Mouse (Mus musculus): ENCODE data around the gene Zbtb5. TPM values are rescaled to one million over a fixed set of nuclear protein-coding genes. Genes with fewer than 3 reads are reported as not detected.

The Zbtb5 gene
- polyA plus RNA-seq, 1 experiment from 2014 or later: 46.1 TPM

- Histone ChIP-seq H3K36me3 (ENCODE audit: control insufficient read depth, insufficient read depth, low read length) (no peaks in the 10 kb centered on the region), H3K27me3 (ENCODE audit: control insufficient read depth, insufficient read depth, low read length) (no peaks in the 10 kb centered on the region), H3K4me1 (ENCODE audit: control insufficient read depth, insufficient read depth, low read length) (peaks cover 9% of the 10 kb centered on the region), H3K9me3 (ENCODE audit: control insufficient read depth, low read length) (no peaks in the 10 kb centered on the region), H3K27ac (ENCODE audit: low read depth, low read length) (no peak within 1 kb of the TSS), H3K9ac (ENCODE audit: low read length) (peak within 1 kb of the TSS; percentile 71), H3K4me3 (ENCODE audit: low read depth, low read length) (peak within 1 kb of the TSS; percentile 82), H3K4me2 (ENCODE audit: low read depth) (peak within 1 kb of the TSS; percentile 79)
- ATAC-seq (ENCODE audit: insufficient read depth, low FRiP score, low TSS enrichment): peak; percentile 94
- peak; percentile 93 for DNase-seq (ENCODE audit: low spot score)
- WGBS: under 1% methylated on average over 29 of the region's 29 CpGs
These were observed 6.3 kb upstream of the Zbtb5 start, which contains the start of gene Polr1e for GRCm38 (mm10) chr4:45018452-45018980. Gene Polr1e, plus strand, starts transcription at chr4:45018583.

DNA sequence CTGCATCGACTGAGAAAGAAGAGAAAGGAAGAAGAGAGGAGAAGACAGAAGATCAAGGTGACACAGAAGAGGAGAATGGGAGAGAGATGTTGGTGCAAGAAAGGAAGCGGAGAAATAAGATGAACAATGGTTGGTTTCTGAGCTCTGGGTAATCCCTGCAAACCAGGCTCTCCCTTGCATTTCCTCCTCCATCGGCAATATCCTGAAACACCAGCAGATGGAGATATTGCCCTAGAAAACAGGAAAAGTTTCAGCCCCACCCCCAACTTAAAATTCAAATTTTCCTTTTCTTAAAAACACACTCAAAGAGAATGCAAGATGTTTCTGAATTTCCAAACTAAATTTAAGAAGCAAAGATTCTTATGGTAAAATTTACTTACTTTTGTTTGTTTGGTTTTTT lies 3.4 kb upstream of the Zbtb5 start:
- Histone ChIP-seq H3K27me3 (ENCODE audit: control insufficient read depth, insufficient read depth, low read length) (no peaks in the 10 kb centered on the region), H3K4me3 (ENCODE audit: low read depth, low read length) (no peak overlapping the region), H3K36me3 (ENCODE audit: control insufficient read depth, insufficient read depth, low read length) (no peaks in the 10 kb centered on the region), H3K4me1 (ENCODE audit: control insufficient read depth, insufficient read depth, low read length) (peaks cover 15% of the 10 kb centered on the region), H3K9me3 (ENCODE audit: control insufficient read depth, low read length) (no peaks in the 10 kb centered on the region), H3K27ac (ENCODE audit: low read depth, low read length) (no peak overlapping the region), H3K4me2 (ENCODE audit: low read depth) (no peak overlapping the region), H3K9ac (ENCODE audit: low read length) (no peak overlapping the region)
- DNase-seq (ENCODE audit: low spot score) (peak; percentile 31), ATAC-seq (ENCODE audit: insufficient read depth, low FRiP score, low TSS enrichment) (no peak)
- WGBS: 16% methylated on average over 3 of the region's 3 CpGs

GRCm38 (mm10) chr4:45013537-45013936 lies 1.3 kb upstream of the Zbtb5 start:
- no peak for ATAC-seq (ENCODE audit: insufficient read depth, low FRiP score, low TSS enrichment)
- Histone ChIP-seq H3K4me2 (ENCODE audit: low read depth) (peak overlapping the region; percentile 68), H3K36me3 (ENCODE audit: control insufficient read depth, insufficient read depth, low read length) (no peaks in the 10 kb centered on the region), H3K27ac (ENCODE audit: low read depth, low read length) (no peak overlapping the region), H3K4me3 (ENCODE audit: low read depth, low read length) (peak overlapping the region; percentile 56), H3K4me1 (ENCODE audit: control insufficient read depth, insufficient read depth, low read length) (peaks cover 16% of the 10 kb centered on the region), H3K27me3 (ENCODE audit: control insufficient read depth, insufficient read depth, low read length) (no peaks in the 10 kb centered on the region), H3K9me3 (ENCODE audit: control insufficient read depth, low read length) (no peaks in the 10 kb centered on the region), H3K9ac (ENCODE audit: low read length) (no peak overlapping the region; the same call in 1 of the 2 replicates)
- 0% methylated on average over 2 of the region's 2 CpGs for WGBS
- DNase-seq (ENCODE audit: low spot score): no peak

- peak overlapping the region; percentile 68 for H3K4me2 ChIP-seq (ENCODE audit: low read depth)
- under 1% methylated on average over 13 of the region's 13 CpGs for WGBS
- H3K9me3 ChIP-seq (ENCODE audit: control insufficient read depth, low read length): no peaks in the 10 kb centered on the region
- H3K4me3 ChIP-seq (ENCODE audit: low read depth, low read length): peak overlapping the region; percentile 56
- H3K4me1 ChIP-seq (ENCODE audit: control insufficient read depth, insufficient read depth, low read length): peaks cover 16% of the 10 kb centered on the region
- H3K36me3 ChIP-seq (ENCODE audit: control insufficient read depth, insufficient read depth, low read length): no peaks in the 10 kb centered on the region
- no peaks in the 10 kb centered on the region for H3K27me3 ChIP-seq (ENCODE audit: control insufficient read depth, insufficient read depth, low read length)
- DNase-seq (ENCODE audit: low spot score) (no peak), ATAC-seq (ENCODE audit: insufficient read depth, low FRiP score, low TSS enrichment) (no peak)
- H3K9ac ChIP-seq (ENCODE audit: low read length): peak overlapping the region; percentile 67
- H3K27ac ChIP-seq (ENCODE audit: low read depth, low read length): 0 out of 2 replicates have a peak overlapping the region, but pooled peaks have one; percentile 7
These were observed 819 bp upstream of the Zbtb5 start for GRCm38 (mm10) chr4:45013031-45013431.

GRCm38 (mm10) chr4:45011581-45012104 lies 569 bp downstream of the Zbtb5 start:
- Histone ChIP-seq H3K4me1 (ENCODE audit: control insufficient read depth, insufficient read depth, low read length) (peaks cover 16% of the 10 kb centered on the region), H3K9ac (ENCODE audit: low read length) (peak overlapping the region; percentile 81), H3K27me3 (ENCODE audit: control insufficient read depth, insufficient read depth, low read length) (no peaks in the 10 kb centered on the region), H3K4me2 (ENCODE audit: low read depth) (peak overlapping the region; percentile 48), H3K36me3 (ENCODE audit: control insufficient read depth, insufficient read depth, low read length) (no peaks in the 10 kb centered on the region), H3K9me3 (ENCODE audit: control insufficient read depth, low read length) (no peaks in the 10 kb centered on the region), H3K27ac (ENCODE audit: low read depth, low read length) (peak overlapping the region; percentile 90), H3K4me3 (ENCODE audit: low read depth, low read length) (peak overlapping the region; percentile 70)
- ATAC-seq (ENCODE audit: insufficient read depth, low FRiP score, low TSS enrichment) (peak; percentile 81), DNase-seq (ENCODE audit: low spot score) (no peak)
- under 1% methylated on average over 31 of the region's 31 CpGs for WGBS

GRCm38 (mm10) chr4:45010806-45011415 lies 1.3 kb downstream of the Zbtb5 start:
- no peaks in the 10 kb centered on the region for H3K27me3 ChIP-seq (ENCODE audit: control insufficient read depth, insufficient read depth, low read length)
- peak overlapping the region; percentile 81 for H3K9ac ChIP-seq (ENCODE audit: low read length)
- peak overlapping the region; percentile 70 for H3K4me3 ChIP-seq (ENCODE audit: low read depth, low read length)
- peak overlapping the region; percentile 48 for H3K4me2 ChIP-seq (ENCODE audit: low read depth)
- 14% methylated on average over 11 of the region's 11 CpGs for WGBS
- H3K27ac ChIP-seq (ENCODE audit: low read depth, low read length): peak overlapping the region; percentile 90; the same call in 1 of the 2 replicates
- H3K36me3 ChIP-seq (ENCODE audit: control insufficient read depth, insufficient read depth, low read length): no peaks in the 10 kb centered on the region
- DNase-seq (ENCODE audit: low spot score) (no peak), ATAC-seq (ENCODE audit: insufficient read depth, low FRiP score, low TSS enrichment) (no peak)
- H3K4me1 ChIP-seq (ENCODE audit: control insufficient read depth, insufficient read depth, low read length): peaks cover 16% of the 10 kb centered on the region
- H3K9me3 ChIP-seq (ENCODE audit: control insufficient read depth, low read length): no peaks in the 10 kb centered on the region

DNA sequence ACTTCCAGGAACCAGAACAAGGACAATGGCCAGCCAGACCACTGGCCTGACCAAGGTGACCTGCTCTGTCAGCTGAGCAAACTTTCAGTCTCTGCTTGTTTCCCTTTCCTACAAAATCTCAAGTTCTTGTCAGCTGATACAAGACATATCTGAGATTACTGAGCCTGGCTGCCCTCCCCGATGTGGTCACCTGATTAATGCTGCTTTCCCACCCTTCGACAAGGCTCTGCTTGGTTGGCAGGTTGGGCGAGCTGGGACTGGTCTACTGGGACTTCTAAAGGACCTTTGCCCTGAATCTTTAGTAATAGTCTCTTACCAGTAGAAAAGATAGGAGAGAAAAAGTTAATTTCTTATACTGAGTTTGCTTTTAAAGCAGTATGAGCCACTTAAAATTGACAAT lies 6.8 kb downstream of the Zbtb5 start:
- Histone ChIP-seq H3K4me1 (ENCODE audit: control insufficient read depth, insufficient read depth, low read length) (peaks cover 7% of the 10 kb centered on the region), H3K27me3 (ENCODE audit: control insufficient read depth, insufficient read depth, low read length) (no peaks in the 10 kb centered on the region), H3K9ac (ENCODE audit: low read length) (no peak overlapping the region), H3K4me3 (ENCODE audit: low read depth, low read length) (no peak overlapping the region), H3K27ac (ENCODE audit: low read depth, low read length) (no peak overlapping the region), H3K4me2 (ENCODE audit: low read depth) (no peak overlapping the region), H3K9me3 (ENCODE audit: control insufficient read depth, low read length) (no peaks in the 10 kb centered on the region), H3K36me3 (ENCODE audit: control insufficient read depth, insufficient read depth, low read length) (no peaks in the 10 kb centered on the region)
- ATAC-seq (ENCODE audit: insufficient read depth, low FRiP score, low TSS enrichment) (no peak), DNase-seq (ENCODE audit: low spot score) (no peak)
- WGBS: 82% methylated on average over 3 of the region's 3 CpGs

GRCm38 (mm10) chr4:45000001-45000400 lies 12.2 kb downstream of the Zbtb5 start:
- Histone ChIP-seq H3K4me3 (ENCODE audit: low read depth, low read length) (no peak overlapping the region), H3K9me3 (ENCODE audit: control insufficient read depth, low read length) (no peaks in the 10 kb centered on the region), H3K4me1 (ENCODE audit: control insufficient read depth, insufficient read depth, low read length) (no peaks in the 10 kb centered on the region), H3K9ac (ENCODE audit: low read length) (no peak overlapping the region), H3K27ac (ENCODE audit: low read depth, low read length) (no peak overlapping the region), H3K4me2 (ENCODE audit: low read depth) (no peak overlapping the region), H3K36me3 (ENCODE audit: control insufficient read depth, insufficient read depth, low read length) (no peaks in the 10 kb centered on the region; the same call in 1 of the 2 replicates), H3K27me3 (ENCODE audit: control insufficient read depth, insufficient read depth, low read length) (no peaks in the 10 kb centered on the region)
- DNase-seq (ENCODE audit: low spot score): no peak
- ATAC-seq (ENCODE audit: insufficient read depth, low FRiP score, low TSS enrichment): no peak
- WGBS: 91% methylated on average over 6 of the region's 6 CpGs

GRCm38 (mm10) chr4:44998071-44998470 lies 14.1 kb downstream of the Zbtb5 start:
- no peak overlapping the region for H3K27ac ChIP-seq (ENCODE audit: low read depth, low read length)
- no peak for ATAC-seq (ENCODE audit: insufficient read depth, low FRiP score, low TSS enrichment)
- H3K4me3 ChIP-seq (ENCODE audit: low read depth, low read length): no peak overlapping the region
- H3K27me3 ChIP-seq (ENCODE audit: control insufficient read depth, insufficient read depth, low read length): no peaks in the 10 kb centered on the region
- WGBS: 68% methylated on average over 3 of the region's 3 CpGs
- no peak overlapping the region for H3K9ac ChIP-seq (ENCODE audit: low read length)
- H3K4me2 ChIP-seq (ENCODE audit: low read depth): no peak overlapping the region
- no peak for DNase-seq (ENCODE audit: low spot score)
- no peaks in the 10 kb centered on the region for H3K9me3 ChIP-seq (ENCODE audit: control insufficient read depth, low read length)
- no peaks in the 10 kb centered on the region for H3K4me1 ChIP-seq (ENCODE audit: control insufficient read depth, insufficient read depth, low read length)
- H3K36me3 ChIP-seq (ENCODE audit: control insufficient read depth, insufficient read depth, low read length): peaks cover 2% of the 10 kb centered on the region; the same call in 1 of the 2 replicates
